Mouse (Mus musculus) midbrain, embryonic 15.5 days (tissue): ENCODE data around the gene Fxyd6. TPM values are rescaled to one million over a fixed set of nuclear protein-coding genes. Genes with fewer than 3 reads are reported as not detected.

Experiments used
- ATAC-seq: fragments of 200-750 bp; cut with Nextera tagmentation; replicated peaks from 2 replicates; pipeline ENCODE4 v1.8.0; 2017; ENCODE audit warnings: moderate TSS enrichment
- H3K27ac ChIP-seq: fragments of 300-500 bp; sonication (generic); 2 replicates; pipeline ENCODE4 v1.5.1; 2015; ENCODE audit warnings: mild to moderate bottlenecking, inconsistent platforms
- H3K27me3 ChIP-seq: fragments of 300-500 bp; sonication (generic); replicated peaks from 2 replicates; pipeline ENCODE4 v1.6.1; 2015; ENCODE audit warnings: inconsistent platforms
- H3K36me3 ChIP-seq: fragments of 300-500 bp; sonication (generic); replicated peaks from 2 replicates; pipeline ENCODE4 v1.6.1; 2015; ENCODE audit warnings: inconsistent platforms
- H3K4me1 ChIP-seq: fragments of 300-500 bp; sonication (generic); 2 replicates; pipeline ENCODE4 v1.6.1; 2015; ENCODE audit warnings: inconsistent platforms
- H3K4me2 ChIP-seq: fragments of 300-500 bp; sonication (generic); 2 replicates; pipeline ENCODE4 v1.6.1; 2015; ENCODE audit warnings: inconsistent platforms, mild to moderate bottlenecking, moderate library complexity
- H3K4me3 ChIP-seq: fragments of 300-500 bp; sonication (generic); 2 replicates; pipeline ENCODE4 v1.5.1; 2015; ENCODE audit warnings: mild to moderate bottlenecking, inconsistent platforms
- H3K9ac ChIP-seq: fragments of 300-500 bp; sonication (generic); 2 replicates; pipeline ENCODE4 v1.6.1; 2015; ENCODE audit warnings: mild to moderate bottlenecking, inconsistent platforms
- H3K9me3 ChIP-seq: fragments of 300-500 bp; sonication (generic); 2 replicates; pipeline ENCODE4 v1.6.1; 2016; ENCODE audit warnings: inconsistent platforms
- WGBS: fragments of 180-500 bp; shearing (Covaris S2); methylation state at CpG from one replicate; pipeline ENCODE4 v1.1.7; 2015; ENCODE audit warnings: mixed read lengths; 5-methylcytosine and 5-hydroxymethylcytosine counted together
- polyA plus RNA-seq: library from polyadenylated mRNA; unstranded; fragments of >200 nt; fragmentation: Nextera tagmentation; extraction: Ambion mirVana; gene quantifications from 2 replicates; pipeline ENCODE4 v1.2.1, GENCODE M21; 2015

Gene Fxyd6
- polyA plus RNA-seq: 639 and 647 TPM in 2 replicates

- H3K27ac ChIP-seq: peak within 1 kb of the TSS; percentile 91
- no peaks in the 10 kb centered on the region for H3K36me3 ChIP-seq
- WGBS: under 1% methylated on average over 28 of the region's 28 CpGs
- peak within 1 kb of the TSS; percentile 65 for H3K4me3 ChIP-seq
- no peaks in the 10 kb centered on the region for H3K27me3 ChIP-seq
- H3K4me2 ChIP-seq: peak within 1 kb of the TSS; percentile 52
- no peaks in the 10 kb centered on the region for H3K9me3 ChIP-seq
- ATAC-seq: peak; percentile 68
- H3K9ac ChIP-seq: peak within 1 kb of the TSS; percentile 63
- H3K4me1 ChIP-seq: peaks cover 33% of the 10 kb centered on the region
Measured at GRCm38 (mm10) chr9:45370117-45370561, at the start of gene Fxyd6. Gene Fxyd6, plus strand, starts transcription at chr9:45370185.

- Histone ChIP-seq H3K9me3 (no peaks in the 10 kb centered on the region), H3K27me3 (no peaks in the 10 kb centered on the region), H3K4me3 (no peak overlapping the region), H3K27ac (no peak overlapping the region), H3K4me1 (no peaks in the 10 kb centered on the region), H3K9ac (no peak overlapping the region), H3K4me2 (no peak overlapping the region), H3K36me3 (no peaks in the 10 kb centered on the region)
- 81% methylated on average over 6 of the region's 6 CpGs for WGBS
- ATAC-seq: no peak
Measured at GRCm38 (mm10) chr9:45321465-45321864, 48.5 kb upstream of the Fxyd6 start.

- no peaks in the 10 kb centered on the region for H3K27me3 ChIP-seq
- ATAC-seq: no peak
- no peak overlapping the region for H3K27ac ChIP-seq
- no peaks in the 10 kb centered on the region for H3K36me3 ChIP-seq
- no peaks in the 10 kb centered on the region for H3K9me3 ChIP-seq
- no peaks in the 10 kb centered on the region for H3K4me1 ChIP-seq
- H3K9ac ChIP-seq: no peak overlapping the region
- H3K4me2 ChIP-seq: no peak overlapping the region
- WGBS: 85% methylated on average over 4 of the region's 4 CpGs
- H3K4me3 ChIP-seq: no peak overlapping the region
Measured at GRCm38 (mm10) chr9:45321946-45322430, 48.0 kb upstream of the Fxyd6 start.

GRCm38 (mm10) chr9:45326390-45326789 lies 43.6 kb upstream of the Fxyd6 start:
- 92% methylated on average over 9 of the region's 9 CpGs for WGBS
- Histone ChIP-seq H3K36me3 (no peaks in the 10 kb centered on the region), H3K4me3 (no peak overlapping the region)

GRCm38 (mm10) chr9:45328263-45328662 lies 41.7 kb upstream of the Fxyd6 start:
- no peak for ATAC-seq

More at GRCm38 (mm10) chr9:45326390-45326789, 43.6 kb upstream of the Fxyd6 start:
- H3K9me3 ChIP-seq: no peaks in the 10 kb centered on the region
- no peak overlapping the region for H3K4me2 ChIP-seq
- no peak overlapping the region for H3K27ac ChIP-seq
- no peaks in the 10 kb centered on the region for H3K4me1 ChIP-seq
- no peaks in the 10 kb centered on the region for H3K27me3 ChIP-seq
- no peak for ATAC-seq
- no peak overlapping the region for H3K9ac ChIP-seq

GRCm38 (mm10) chr9:45329577-45329976 lies 40.4 kb upstream of the Fxyd6 start:
- H3K9ac ChIP-seq: no peak overlapping the region
- no peaks in the 10 kb centered on the region for H3K36me3 ChIP-seq
- no peak overlapping the region for H3K27ac ChIP-seq
- H3K4me2 ChIP-seq: no peak overlapping the region
- H3K4me1 ChIP-seq: no peaks in the 10 kb centered on the region
- no peaks in the 10 kb centered on the region for H3K9me3 ChIP-seq
- 90% methylated on average over 6 of the region's 6 CpGs for WGBS
- no peaks in the 10 kb centered on the region for H3K27me3 ChIP-seq
- H3K4me3 ChIP-seq: no peak overlapping the region
- ATAC-seq: no peak

More at GRCm38 (mm10) chr9:45328263-45328662, 41.7 kb upstream of the Fxyd6 start:
- H3K9me3 ChIP-seq: no peaks in the 10 kb centered on the region
- no peak overlapping the region for H3K9ac ChIP-seq
- no peaks in the 10 kb centered on the region for H3K36me3 ChIP-seq
- no peaks in the 10 kb centered on the region for H3K4me1 ChIP-seq
- no peak overlapping the region for H3K4me2 ChIP-seq
- H3K27me3 ChIP-seq: no peaks in the 10 kb centered on the region
- no peak overlapping the region for H3K27ac ChIP-seq
- 89% methylated on average over 4 of the region's 4 CpGs for WGBS
- no peak overlapping the region for H3K4me3 ChIP-seq

- no peak for ATAC-seq
- 82% methylated on average over 2 of the region's 2 CpGs for WGBS
Measured at GRCm38 (mm10) chr9:45337406-45337805, 32.6 kb upstream of the Fxyd6 start.

GRCm38 (mm10) chr9:45343066-45343465 lies 26.9 kb upstream of the Fxyd6 start:
- no peak for ATAC-seq
- 86% methylated on average over 3 of the region's 3 CpGs for WGBS
- Histone ChIP-seq H3K9me3 (no peaks in the 10 kb centered on the region), H3K9ac (no peak overlapping the region), H3K4me1 (no peaks in the 10 kb centered on the region), H3K4me2 (no peak overlapping the region), H3K36me3 (no peaks in the 10 kb centered on the region), H3K27ac (no peak overlapping the region), H3K4me3 (no peak overlapping the region), H3K27me3 (no peaks in the 10 kb centered on the region)

More at GRCm38 (mm10) chr9:45337406-45337805, 32.6 kb upstream of the Fxyd6 start:
- no peak overlapping the region for H3K27ac ChIP-seq
- no peak overlapping the region for H3K4me2 ChIP-seq
- no peaks in the 10 kb centered on the region for H3K9me3 ChIP-seq
- H3K36me3 ChIP-seq: no peaks in the 10 kb centered on the region
- H3K27me3 ChIP-seq: no peaks in the 10 kb centered on the region
- H3K9ac ChIP-seq: no peak overlapping the region
- no peak overlapping the region for H3K4me3 ChIP-seq
- H3K4me1 ChIP-seq: no peaks in the 10 kb centered on the region

GRCm38 (mm10) chr9:45345516-45345915 lies 24.5 kb upstream of the Fxyd6 start:
- 86% methylated on average over 2 of the region's 2 CpGs for WGBS
- ATAC-seq: no peak
- no peak overlapping the region for H3K27ac ChIP-seq

GRCm38 (mm10) chr9:45346276-45346675 lies 23.7 kb upstream of the Fxyd6 start:
- Histone ChIP-seq H3K27ac (no peak overlapping the region), H3K27me3 (no peaks in the 10 kb centered on the region), H3K4me1 (no peaks in the 10 kb centered on the region), H3K4me2 (no peak overlapping the region), H3K4me3 (no peak overlapping the region), H3K9me3 (no peaks in the 10 kb centered on the region), H3K36me3 (no peaks in the 10 kb centered on the region), H3K9ac (no peak overlapping the region)
- WGBS: 77% methylated on average over 6 of the region's 6 CpGs
- no peak for ATAC-seq

More at GRCm38 (mm10) chr9:45345516-45345915, 24.5 kb upstream of the Fxyd6 start:
- no peak overlapping the region for H3K4me3 ChIP-seq
- H3K27me3 ChIP-seq: no peaks in the 10 kb centered on the region
- H3K9me3 ChIP-seq: no peaks in the 10 kb centered on the region
- no peak overlapping the region for H3K4me2 ChIP-seq
- no peak overlapping the region for H3K9ac ChIP-seq
- no peaks in the 10 kb centered on the region for H3K36me3 ChIP-seq
- H3K4me1 ChIP-seq: no peaks in the 10 kb centered on the region

GRCm38 (mm10) chr9:45348560-45348959 lies 21.4 kb upstream of the Fxyd6 start:
- WGBS: 82% methylated on average over 6 of the region's 6 CpGs
- ATAC-seq: no peak
- no peaks in the 10 kb centered on the region for H3K27me3 ChIP-seq
- no peak overlapping the region for H3K27ac ChIP-seq
- H3K9me3 ChIP-seq: no peaks in the 10 kb centered on the region
- H3K36me3 ChIP-seq: no peaks in the 10 kb centered on the region
- no peaks in the 10 kb centered on the region for H3K4me1 ChIP-seq
- H3K4me2 ChIP-seq: no peak overlapping the region
- H3K9ac ChIP-seq: no peak overlapping the region
- no peak overlapping the region for H3K4me3 ChIP-seq

GRCm38 (mm10) chr9:45349181-45349580 lies 20.8 kb upstream of the Fxyd6 start:
- ATAC-seq: no peak
- Histone ChIP-seq H3K4me2 (no peak overlapping the region), H3K27me3 (no peaks in the 10 kb centered on the region), H3K4me1 (no peaks in the 10 kb centered on the region), H3K27ac (no peak overlapping the region), H3K36me3 (no peaks in the 10 kb centered on the region), H3K4me3 (no peak overlapping the region), H3K9ac (no peak overlapping the region), H3K9me3 (no peaks in the 10 kb centered on the region)
- WGBS: 26% methylated on average over 4 of the region's 4 CpGs

GRCm38 (mm10) chr9:45349851-45350250 lies 20.1 kb upstream of the Fxyd6 start:
- no peak for ATAC-seq
- 46% methylated on average over 5 of the region's 5 CpGs for WGBS
- no peaks in the 10 kb centered on the region for H3K4me1 ChIP-seq

More at GRCm38 (mm10) chr9:45349851-45350250, 20.1 kb upstream of the Fxyd6 start:
- no peak overlapping the region for H3K27ac ChIP-seq
- no peaks in the 10 kb centered on the region for H3K9me3 ChIP-seq
- H3K9ac ChIP-seq: no peak overlapping the region
- H3K36me3 ChIP-seq: no peaks in the 10 kb centered on the region
- H3K4me2 ChIP-seq: no peak overlapping the region
- H3K27me3 ChIP-seq: no peaks in the 10 kb centered on the region
- H3K4me3 ChIP-seq: no peak overlapping the region
